Mouse (Mus musculus): ENCODE measurements around the gene Syngr4.
"Not testable (repeated sequence)": the region's sequence is repeated elsewhere in the genome, so short reads cannot be mapped to it uniquely, and the experiment has no call there.

Syngr4 gene

DNA sequence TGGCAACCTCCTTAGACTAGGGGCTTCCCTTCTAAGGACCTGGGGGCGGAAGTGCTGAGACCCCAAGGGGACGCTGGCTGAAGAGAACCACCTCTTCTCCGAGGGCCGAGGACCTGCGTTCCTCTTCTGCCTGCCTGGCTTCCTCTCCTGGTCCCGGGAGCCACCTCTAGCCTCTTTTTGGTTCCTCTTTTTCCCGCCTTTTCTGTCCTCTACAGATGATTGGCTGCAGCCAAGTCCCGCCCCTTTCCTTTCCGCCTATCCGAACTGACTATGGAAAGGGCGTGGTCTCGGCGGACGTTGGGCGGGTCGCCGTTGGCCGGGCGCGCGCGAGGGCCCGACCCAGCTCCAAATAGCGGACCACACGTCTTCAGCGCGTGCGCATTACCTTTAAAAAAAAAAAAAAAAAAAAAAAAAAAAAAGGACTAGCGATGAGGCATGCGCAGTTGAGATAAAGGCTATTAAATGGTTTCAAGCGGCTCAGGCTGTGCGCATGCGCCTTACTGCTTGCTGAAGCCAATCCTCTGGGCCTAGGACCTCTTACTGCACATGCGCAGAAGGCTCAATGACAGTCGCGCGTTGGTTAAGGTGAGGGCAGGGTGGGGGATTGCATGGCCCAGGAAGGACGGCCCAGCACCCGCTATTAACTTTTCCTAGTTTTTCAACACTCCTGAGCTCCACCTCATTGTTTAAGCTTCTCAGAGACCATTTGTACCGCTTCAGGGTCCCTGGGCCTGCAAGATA, at the start of gene Syngr4, which contains the start of gene Tmem143:
Syngr4 (minus strand) TSS at position 198 of the 741 bp plus-strand sequence.
Tmem143 (plus strand) TSS at position 425 of the 741 bp plus-strand sequence.
- DNase-seq, result peak; percentile 96 to 98

DNA sequence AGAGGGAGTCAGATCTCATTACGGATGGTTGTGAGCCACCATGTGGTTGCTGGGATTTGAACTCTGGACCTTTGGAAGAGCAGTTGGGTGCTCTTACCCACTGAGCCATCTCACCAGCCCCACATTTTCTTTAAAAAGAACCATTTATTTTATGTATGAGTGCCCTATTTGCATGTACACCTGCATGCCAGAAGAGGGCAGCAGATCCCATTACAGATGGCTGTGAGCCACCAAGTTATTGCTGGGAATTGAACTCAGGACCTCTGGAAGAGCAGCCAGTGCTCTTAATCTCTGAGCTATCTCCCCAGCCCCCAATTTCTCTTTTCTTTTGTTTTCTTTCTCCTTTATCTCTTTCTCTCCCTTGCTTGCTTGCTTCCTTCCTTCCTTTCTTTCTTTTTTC, 46.8 kb upstream of the Syngr4 start:
- DNase-seq, result peak in 1 of 2 experiments; percentile 21

DNA sequence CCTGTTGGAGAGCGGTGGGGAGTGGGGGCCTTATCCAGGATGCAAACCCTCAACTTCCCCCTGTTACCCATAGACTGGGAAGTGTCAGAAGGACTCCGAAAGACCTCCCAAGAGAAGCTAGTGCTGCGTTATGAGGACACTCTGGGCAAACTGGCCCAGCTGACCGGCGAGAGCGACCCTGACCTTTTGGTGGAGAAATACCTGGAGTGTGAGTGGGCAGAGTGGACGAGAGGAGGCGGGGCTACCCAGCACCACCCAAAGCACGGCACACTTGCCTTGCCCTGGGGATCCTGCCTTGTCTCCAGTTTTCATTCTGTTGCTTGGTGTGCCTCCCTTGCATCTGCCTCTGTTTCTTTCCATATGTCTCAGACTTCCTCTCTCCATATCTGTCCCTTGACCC, 45.5 kb upstream of the Syngr4 start:
- DNase-seq, result no peak

DNA sequence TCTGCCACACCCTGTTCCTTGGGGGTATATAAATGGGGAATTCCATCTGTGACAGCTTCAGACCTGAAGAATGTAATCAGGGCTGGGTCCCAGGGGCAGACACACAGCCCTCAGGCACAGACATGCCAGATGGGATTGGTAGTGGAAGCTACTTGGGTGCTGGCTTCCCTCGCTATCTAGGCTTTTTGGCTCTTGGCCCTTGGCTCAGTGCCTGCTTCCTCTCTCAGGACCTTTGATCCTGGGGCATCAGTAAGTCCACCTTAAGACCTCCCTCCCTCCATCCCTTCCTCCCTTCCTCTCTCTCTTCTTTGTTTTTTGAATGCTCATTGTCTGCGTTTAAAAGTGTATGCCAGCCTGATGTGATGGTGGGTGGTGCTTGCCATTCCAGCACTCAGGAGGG, 43.3 kb upstream of the Syngr4 start:
- peak in 1 of 2 experiments; percentile 17 for DNase-seq

DNA sequence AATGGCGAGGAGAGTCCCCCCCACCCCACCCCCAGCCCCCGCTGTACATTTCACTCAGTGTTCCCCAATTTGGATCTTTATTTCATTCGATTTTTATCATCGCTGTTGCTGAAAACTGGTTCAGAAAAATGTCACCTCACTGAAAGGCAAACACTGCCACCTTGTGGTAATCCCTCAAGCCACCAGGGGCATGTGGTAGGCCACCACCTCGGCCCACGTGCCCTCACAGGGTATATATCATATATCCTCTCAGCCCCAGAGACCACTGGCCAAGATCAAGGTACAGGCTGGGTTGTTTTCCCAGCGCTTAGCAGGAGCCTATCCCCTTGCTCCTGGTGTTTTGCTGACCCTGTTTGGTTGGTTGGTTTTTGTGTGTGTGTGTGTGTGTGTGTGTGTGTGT, 38.6 kb upstream of the Syngr4 start:
- peak; percentile 79 to 82 for DNase-seq

DNA sequence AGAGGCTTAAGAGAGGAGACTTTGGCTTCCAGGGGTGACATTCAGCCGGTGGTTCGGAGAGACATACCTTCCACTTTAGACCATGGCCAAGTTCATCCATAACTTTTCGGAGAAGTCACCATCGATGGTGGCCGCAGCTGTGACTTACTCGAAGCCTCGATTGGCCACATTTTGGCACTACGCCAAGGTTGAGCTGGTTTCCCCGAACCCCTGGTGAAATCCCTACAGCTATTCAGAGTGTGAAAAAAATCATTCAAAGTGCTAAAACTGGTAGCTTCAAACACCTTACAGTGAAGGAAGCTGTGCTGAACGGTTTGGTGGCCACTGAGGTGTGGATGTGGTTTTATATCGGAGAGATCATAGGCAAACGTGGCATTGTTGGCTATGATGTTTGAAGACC, 37.3 kb upstream of the Syngr4 start:
- not testable (repeated sequence) for DNase-seq

DNA sequence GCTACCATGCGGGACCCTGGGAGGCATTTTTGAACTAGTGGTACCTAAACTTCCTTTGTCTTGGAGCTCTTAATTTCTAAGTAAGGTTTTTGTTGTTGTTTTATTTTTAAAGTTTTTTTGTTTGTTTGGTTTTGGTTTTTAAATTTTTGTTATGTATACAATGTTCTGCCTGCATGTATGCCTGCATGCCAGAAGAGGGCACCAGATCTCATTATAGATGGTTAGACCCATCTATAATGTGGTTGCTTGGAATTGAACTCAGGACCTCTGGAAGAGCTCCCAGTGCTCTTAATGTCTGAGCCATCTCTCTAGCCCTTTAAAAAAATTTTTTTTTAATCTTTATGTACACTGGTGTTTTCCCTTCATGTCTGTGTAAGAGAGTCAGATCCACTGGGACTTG, 33.2 kb upstream of the Syngr4 start:
- no peak for DNase-seq

DNA sequence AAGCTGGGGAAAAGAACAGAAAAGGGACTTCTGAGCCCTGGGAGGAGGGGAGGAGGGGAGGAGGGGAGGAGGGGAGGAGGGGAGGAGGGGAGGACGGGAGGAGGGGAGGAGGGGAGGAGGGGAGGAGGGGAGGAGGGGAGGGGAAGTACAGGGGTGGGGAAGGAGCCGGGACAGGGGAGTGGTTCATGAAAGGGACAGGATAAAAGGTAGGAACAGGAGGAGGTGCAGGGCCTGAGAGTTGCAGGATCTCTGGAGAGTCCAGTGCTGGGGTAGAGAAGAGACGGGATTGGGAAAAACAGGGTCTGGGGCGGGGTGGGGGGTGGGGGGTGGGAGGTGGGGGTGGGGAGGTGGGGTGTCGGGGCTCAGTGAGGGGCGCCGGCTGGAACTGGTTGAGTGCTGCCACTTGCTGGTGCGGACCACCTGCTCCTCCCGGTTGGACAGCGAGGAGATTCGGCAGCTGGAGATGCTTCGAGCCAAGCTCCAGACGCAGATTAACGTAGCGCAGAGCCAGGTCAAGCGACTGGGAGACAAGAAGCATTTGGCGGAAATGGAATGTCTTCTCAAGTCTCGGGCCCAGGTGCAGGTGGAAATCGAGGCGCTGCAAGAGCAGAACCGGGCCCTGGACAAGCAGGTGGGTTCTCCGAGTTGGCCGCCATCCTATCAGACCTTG, 32.2 kb upstream of the Syngr4 start:
- DNase-seq, result peak; percentile 39 to 51

DNA sequence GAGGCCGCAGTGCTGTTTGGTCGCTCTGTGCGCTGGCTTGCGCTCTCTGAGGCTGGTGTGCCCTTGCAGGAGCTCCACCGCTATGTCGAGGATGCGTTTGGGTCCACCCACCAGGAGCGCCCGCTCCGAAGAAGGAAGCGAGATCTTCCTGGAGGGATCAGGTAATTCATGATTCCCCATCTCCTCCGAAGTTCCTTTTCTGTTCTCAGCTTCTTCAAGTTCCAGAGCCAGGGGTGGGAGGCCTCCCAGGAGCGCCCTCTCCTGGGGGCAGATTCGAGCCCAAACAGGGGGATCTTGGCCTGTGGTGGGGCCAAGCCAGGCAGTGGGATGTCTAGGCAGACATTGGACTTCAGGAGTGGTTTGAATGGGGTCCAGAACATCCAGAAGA, 27.9 kb upstream of the Syngr4 start:
- DNase-seq, result peak; percentile 69 to 77

DNA sequence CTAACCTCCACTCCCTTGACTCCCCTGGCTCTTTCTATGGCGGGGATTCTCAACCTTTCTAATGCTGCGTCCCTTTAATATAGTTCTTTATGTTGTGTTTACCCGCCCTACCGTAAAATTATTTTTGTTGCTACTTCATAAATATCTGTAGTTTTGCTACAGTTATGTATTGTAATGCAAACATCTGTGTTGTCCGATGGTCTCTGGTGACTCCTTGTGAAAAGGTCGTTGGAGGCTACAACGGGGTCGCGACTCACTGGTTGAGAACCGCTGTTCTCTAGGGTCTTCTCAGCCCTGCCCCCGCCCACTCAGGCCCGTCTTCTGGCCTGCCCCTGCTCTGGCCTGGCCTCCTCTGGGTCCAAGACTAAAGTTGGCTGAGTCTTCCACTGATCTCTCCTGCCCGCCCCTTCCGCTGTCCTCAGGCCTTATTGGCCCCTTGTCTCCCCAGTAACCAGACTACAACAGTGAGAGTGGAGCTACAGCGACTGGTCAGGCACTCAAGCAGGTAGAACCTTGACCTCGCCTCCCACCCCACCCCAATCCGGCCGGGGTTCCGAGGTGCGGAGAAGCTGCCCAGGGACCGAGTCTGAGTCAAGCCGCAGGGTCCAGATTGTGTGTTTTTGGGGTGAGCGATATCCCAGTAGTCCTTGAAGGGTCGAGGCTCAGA, 27.4 kb upstream of the Syngr4 start, which contains the start of gene Ccdc114:
Ccdc114 (plus strand) TSS at position 311 of the 667 bp plus-strand sequence.
- DNase-seq, result peak; percentile 82 to 90

DNA sequence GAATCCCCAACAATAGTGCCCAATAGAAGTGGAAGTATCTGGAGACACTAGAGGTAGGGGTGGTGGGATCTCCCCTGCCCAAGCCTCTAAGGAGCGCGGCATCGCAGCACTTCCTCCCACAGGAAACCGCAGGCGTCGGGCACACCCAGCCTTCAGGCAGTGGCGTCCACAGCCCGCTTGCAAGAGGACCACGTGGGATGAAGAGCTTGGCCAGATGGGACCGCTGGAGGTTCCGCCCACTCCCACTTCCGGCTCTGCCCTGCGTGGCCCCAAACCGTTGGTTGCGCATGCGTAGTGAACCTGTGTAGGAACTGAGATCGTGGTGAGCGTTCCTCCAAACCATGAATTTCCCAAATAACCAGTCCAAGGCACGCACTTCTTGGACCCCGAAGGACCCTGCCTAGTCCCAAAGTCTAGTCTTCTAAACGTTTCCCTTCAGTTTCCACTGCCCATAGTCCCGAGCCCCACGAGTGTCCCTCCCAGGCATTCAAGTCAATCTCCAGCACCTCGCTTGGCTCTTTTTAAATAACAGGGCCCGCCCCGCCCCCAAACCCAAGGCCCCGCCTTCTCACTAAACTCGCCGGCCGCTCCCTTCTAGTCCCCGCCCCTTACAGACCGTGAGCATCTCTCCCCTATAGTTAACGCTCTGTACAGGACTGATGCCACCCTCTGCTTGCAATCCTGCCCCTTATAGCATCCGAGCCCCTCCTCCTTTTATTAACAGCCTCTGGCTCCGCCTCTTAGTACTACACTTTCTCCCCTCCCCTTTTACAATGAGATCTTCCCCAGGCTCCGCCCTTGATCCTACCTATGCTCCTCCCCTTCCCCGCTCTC, 26.6 kb upstream of the Syngr4 start:
- peak; percentile 95 to 97 for DNase-seq

DNA sequence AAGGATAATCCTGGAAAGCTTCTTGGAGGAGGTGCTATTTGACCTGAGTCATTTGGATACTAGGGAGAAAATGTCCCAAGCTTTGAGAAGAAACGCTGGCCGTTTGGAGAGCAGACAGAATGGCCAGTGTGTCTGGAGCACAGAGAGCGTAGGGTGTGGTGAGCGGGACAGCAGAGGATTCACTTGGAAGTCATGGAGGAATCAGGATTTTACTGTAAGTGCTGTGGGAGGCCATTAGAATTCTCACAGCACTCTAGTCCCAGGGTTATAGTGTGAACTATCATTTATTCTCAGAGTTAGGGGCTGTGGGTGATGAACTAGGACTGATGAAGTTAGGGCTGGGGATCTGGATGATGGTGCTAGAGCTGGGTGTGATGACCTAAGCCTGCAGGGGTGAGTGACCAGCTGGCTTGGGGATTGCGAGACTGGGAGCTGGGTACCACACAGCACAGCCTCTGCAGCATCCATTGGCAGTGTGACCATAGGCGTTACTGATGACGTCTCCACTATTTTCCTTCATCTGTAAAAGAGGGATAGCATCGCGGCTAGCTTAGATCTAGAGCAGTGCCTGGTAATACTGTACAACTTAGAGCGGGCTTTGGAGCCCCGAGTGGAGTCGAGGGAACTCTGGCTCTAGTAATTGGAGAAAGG, 25.6 kb upstream of the Syngr4 start:
- no peak for DNase-seq

DNA sequence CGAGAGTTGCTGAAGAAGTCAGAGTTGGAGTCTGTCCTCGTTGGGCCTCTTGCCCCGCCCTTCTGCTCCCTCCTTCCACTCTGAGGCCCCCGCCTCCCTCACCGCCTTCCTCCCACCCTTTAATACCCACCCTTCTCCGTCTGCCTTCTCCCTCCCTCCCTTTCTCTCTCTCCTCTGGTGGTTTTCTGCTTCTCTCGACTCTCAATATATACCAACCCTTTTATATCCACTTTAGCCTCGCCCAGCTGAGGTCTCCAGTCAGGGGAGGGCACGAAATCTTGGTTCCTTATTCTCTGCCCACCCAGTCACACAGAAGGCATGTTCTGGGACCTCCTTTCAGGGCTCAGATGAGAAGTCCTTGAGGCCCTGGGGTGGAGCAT, 24.7 kb upstream of the Syngr4 start, which contains the start of gene Emp3:
Emp3 (minus strand) TSS at position 163 of the 380 bp plus-strand sequence.
- peak; percentile 73 to 81 for DNase-seq

DNA sequence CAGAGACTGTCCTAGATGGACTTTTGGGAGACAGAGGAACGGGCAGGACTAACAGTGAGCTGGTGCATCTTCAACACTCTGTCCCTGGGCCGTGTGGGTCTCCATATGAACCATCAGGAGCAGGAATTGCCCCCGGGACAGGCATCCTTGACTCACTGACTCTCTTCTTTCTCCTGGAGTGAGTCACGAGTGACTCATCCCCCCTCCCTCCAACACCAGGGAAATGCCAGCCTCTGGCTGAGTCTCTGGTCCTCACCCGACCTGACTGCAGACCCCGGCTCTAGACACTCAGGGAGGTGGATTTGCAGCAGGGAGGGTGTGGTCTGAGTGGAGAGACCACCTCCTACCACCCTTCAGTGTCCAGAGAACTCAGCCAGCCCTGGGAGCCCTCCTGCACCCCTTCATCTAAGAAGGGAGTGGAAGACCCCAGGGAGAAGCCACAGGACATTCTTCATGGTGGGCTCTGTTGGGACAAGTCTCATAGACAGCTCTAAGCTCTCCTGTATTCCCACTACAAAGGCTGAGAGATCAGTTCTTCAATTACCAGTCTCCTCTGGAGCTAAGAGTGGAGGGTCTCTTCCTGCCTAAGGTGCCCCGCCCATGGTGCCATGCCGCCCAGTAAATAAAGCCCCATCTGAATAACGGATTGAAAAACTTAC, 24.2 kb upstream of the Syngr4 start:
- peak; percentile 39 to 51 for DNase-seq

DNA sequence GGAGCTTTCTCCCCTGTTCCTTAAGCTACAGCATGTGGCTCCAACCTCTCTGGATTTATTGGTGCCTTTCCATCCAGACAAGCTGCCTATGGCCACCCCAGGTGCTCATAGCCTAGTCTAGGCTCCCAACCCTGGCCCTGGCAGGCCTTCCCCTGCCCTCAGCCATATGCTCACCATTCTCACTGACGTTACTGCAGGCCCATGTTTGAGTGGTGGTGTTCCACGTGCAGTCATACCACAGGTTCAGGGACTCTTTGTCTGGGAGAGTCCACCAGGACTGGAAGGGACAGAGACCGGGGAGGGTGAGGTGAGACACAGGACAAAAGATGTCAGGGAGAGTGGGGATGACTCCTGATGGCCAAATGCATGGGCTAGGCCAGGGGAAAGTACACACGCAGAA, 23.2 kb upstream of the Syngr4 start:
- no peak for DNase-seq

DNA sequence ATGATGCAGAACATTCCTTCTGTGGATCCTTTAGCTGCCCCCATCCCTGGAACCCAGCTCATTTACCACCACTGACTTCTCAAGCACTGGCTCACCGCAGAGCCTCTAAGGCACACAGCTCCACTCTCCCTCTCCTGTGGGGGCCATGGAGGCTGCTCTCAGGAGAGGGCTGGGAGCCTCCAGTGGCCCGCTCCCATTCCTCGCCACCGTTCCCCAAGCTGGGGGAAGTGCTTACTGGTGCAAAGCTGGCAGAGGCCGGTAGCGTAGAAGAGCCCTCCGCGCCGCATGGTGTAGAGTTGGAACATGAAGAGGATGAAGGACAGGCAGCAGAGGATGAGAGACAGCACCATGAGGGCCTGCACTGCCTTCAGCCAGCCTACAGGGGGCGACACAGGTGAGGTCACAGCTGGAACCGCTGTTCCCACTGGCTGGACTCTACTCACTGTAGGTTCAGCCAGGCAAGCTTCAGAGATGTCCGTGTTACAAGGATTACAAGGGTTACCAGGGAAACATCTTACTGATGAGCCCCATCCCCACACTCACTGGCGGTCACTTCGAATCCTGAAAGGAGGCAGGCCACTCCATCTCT, 22.7 kb upstream of the Syngr4 start:
- DNase-seq, result peak; percentile 33 to 49

DNA sequence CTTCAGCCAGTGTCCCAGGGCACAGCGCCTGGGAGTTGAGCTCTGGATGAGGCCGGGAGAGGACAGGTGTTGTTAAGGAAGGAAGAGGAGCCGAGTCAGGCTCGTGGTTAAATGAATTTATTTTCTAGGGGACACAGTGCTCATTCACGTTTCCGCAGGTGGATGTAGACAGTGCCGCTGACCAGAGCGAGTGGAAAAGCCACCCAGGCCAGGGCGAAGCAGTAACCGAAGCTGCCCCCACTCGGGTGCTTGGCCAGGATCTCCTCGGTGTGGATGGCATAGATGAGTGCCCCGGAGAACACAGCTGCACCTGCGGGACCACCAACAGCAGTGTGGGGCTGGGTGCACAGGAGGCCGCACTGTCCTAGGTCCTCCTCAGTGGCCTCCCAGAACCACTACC, 21.4 kb upstream of the Syngr4 start:
- no peak for DNase-seq

DNA sequence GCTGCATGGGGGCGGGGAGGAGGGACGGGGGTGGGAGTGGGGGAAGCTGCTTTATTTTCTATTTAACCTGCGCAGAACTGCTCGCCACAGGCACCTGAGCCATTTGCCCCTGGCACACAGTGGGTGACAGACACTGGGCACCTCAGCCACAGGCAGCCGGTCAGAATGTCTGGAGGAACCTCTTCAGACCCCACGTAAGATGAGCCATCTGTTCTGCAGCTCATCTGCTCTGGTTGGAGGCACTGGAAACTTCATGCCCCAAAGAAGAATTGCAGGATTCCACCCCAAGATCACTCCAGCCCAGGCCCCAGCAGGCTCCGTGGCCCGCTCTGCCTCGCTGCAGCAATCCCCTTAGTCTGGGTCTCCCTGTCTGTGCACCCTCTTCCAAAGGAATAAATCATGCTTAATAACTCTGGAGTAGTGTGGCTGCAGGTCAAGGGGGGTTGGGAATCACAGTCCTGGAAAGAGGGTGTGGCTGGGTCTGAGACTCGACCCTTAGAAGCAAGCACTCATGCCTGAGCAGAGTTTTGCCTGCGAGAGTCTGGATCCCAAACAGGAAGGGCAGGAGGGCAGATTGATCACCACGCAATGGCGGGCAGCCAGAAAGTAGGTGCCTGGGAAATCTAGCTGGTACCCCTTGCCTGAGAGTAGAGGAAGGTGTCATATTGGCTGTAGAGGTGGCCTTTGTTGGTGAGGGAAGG, 20.6 kb upstream of the Syngr4 start:
- peak; percentile 53 to 63 for DNase-seq

DNA sequence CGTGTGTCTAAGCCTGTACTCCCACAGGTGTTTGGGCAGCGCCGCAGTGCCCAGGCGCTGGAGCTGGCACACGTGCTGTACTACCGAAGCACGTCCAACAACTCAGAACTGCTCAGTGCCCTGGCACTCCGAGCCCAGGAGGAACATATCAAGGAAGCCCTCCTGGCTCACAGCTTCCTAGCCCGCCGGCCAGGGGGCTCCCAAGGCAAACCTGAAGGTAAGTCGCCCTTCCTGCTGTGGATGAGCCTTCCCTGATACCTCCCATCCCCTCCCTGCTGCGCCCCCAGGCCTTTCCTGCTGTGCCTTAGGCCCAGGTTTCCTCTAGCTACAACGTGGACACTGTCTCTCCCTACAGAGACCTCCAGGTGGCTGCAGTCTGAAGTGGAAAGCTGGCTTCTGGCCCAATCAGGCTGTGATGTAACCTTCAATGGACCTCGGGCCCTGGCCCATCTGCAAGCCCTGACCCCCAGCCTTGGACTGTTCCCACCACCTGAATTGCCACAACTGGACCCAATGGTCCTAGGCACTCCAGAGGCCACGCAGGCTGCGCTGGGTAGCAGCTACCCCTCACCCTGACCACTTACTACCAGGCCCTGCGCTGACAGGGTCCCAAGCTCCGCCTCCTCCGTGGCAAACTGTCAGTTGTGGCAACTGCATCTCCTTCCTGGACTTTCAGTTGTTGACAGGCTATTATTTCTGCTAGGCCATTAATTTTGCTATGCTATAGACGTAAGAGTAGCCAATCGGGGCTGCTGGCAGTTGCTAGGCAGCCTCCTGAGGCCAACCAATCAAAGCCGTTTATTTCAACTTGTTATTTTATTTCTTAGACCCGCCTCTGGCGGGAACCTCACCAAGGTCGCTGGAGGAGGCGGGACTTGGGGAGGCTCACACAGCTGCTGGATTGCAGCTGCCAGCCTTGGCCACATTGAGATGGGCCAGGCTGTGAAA, 19.8 kb upstream of the Syngr4 start:
- peak; percentile 86 to 93 for DNase-seq

Data from kidney, postnatal 4 days (tissue).